Mouse (Mus musculus) left cerebral cortex, postnatal 25 days (tissue): ENCODE data around the gene Mrc2. TPM values are rescaled to one million over a fixed set of nuclear protein-coding genes. Genes with fewer than 3 reads are reported as not detected.

ENCODE experiments used
- DNase-seq, 2 experiments: peaks; one replicate each; pipeline ENCODE4 v3.0.0; 2022; ENCODE audit warnings: low spot score in 2 of 2, mixed read lengths in 1 of 2
- intact Hi-C: fragments of 180-260 bp; cut with DNase I; formaldehyde crosslinking; loops from one replicate; pipeline ENCODE4 v1.15.1; 2025
- total RNA-seq, 2 experiments: library from RNA; stranded (reverse); gene quantifications; 2 replicates each; pipeline ENCODE4 v1.2.3; 2021

Gene Mrc2
- total RNA-seq, 2 experiments from 2014 or later: 5.7 to 9.1 TPM

- intact Hi-C loops: loop anchor here (1.0 to 5.0 kb wide), 2 partner anchors 51 to 128 kb away; no protein-coding TSS in a partner anchor
- no peak for DNase-seq
Measured at GRCm38 (mm10) chr11:105368833-105369232, 76.4 kb downstream of the Mrc2 start.

- peak in 1 of 2 experiments; percentile 73 for DNase-seq
- intact Hi-C loops: loop anchor here (1.0 to 5.0 kb wide), 2 partner anchors 51 to 128 kb away; no protein-coding TSS in a partner anchor
Measured at GRCm38 (mm10) chr11:105369526-105370386, 77.3 kb downstream of the Mrc2 start.

- intact Hi-C loops: no loop called here
- DNase-seq: no peak
Measured at GRCm38 (mm10) chr11:105371818-105372217, 79.4 kb downstream of the Mrc2 start.

GRCm38 (mm10) chr11:105373881-105374280 is 81.4 kb downstream of the Mrc2 start:
- DNase-seq: no peak
- intact Hi-C loops: no loop called here

DNA sequence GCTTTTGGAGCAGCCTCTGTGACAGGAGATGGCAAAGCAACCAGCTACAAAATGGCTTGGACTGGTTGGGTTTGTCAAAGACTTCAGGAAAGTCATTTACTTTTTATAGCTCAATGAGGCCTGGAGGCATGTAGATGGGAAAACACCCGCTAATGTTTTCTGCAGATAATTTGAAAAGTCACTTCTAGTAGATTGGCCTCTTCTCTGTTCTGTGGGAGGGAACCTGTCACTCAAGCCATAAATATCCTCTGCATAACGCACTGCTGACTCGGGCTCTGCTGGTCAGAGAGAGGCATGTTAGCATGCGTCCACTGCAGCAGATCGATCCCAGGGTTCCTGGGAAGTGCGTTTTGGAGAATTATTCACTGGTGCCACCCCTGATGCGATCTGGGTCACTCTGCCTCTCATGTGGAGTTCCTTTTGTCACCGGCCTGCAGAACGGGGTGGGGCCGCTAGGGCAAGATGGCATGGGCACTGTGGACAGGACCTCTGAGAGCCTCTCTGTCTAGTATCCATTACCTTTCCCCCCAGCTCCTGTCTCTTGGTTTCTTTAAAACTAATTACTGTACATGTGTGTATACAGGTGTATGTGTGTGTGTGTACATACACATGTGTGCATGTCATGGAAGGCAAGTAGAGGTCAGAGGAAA is 82.2 kb downstream of the Mrc2 start:
- intact Hi-C loops: no loop called here
- DNase-seq: no peak

DNA sequence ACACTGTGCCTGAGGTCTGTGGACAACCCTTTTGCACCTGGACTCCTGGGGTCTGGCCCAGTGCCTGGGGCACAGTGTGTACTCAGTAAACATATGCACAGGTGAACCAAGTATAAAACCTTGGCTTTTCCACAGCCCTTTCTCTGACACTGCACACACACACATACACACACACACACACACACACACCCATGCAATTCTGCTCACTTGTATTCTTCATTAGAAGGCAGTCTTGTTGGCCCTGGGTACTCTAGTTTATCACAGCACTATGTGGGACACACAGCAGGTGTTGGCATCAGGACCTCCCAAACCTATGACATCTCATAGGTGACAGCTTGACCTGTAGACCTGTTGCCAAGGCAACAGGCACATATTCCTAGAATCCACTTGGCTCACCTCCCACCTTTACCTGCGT is 83.4 kb downstream of the Mrc2 start:
- no peak for DNase-seq
- intact Hi-C loops: no loop called here

DNA sequence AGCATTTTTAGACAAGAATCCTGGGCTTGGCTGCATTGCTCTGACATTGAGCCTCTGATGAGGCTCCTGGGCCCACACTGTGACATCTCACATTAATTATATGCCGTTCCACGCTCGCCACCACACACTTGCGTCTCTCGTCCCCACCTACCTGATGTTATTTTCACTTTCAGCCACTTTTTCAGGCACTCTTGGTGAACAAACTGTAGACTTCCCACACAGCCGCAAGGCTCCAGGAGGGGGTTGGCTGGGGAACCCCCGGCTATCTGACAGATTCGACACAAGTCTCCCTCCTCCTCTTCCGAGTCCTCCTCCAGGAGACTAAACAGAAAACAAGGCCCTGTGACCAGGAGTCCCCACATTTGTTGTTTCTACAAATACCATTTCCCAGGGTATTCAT is 92.8 kb downstream of the Mrc2 start:
- intact Hi-C loops: loop anchor here (1.0 kb wide), 1 partner anchor 35 kb away; no protein-coding TSS in a partner anchor
- DNase-seq: peak; percentile 56 to 93

DNA sequence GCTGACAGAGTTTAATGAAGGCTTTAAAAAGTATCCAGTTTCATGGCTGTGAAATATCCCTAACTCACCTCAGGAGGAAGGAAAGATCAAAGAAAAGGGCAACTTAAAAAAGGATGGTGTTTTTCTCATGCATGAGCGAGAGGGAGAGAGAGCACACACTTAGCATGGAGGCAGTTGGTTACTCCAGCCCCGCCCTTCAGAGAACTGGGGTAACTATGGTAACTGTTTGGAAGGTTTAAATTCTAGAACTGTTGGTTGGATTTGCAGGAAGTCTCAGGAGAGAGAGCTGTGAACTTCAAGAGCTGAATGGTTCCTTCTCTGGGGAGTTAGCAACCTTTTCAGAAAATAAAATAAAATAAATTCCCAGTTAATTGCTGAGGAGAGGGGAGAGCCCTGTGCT is 96.2 kb downstream of the Mrc2 start:
- DNase-seq: peak; percentile 55 to 85
- intact Hi-C loops: no loop called here

GRCm38 (mm10) chr11:105390290-105390689 is 97.8 kb downstream of the Mrc2 start:
- DNase-seq: peak in 1 of 2 experiments; percentile 71
- intact Hi-C loops: no loop called here

Other genes with a start within 250 kb of the Mrc2 start
- 1 to 10 TPM in 1 of 2 experiments, under 1 TPM in 1; 0.98 to 1.4 TPM for gene Efcab3, start 229.1 kb upstream of the Mrc2 start, total RNA-seq
- gene Mettl2, start 166.2 kb upstream of the Mrc2 start, total RNA-seq: 10 to 100 TPM; 12.0 to 16.3 TPM
- not detected for gene Gm10842, start 145.8 kb upstream of the Mrc2 start, total RNA-seq
- gene Tlk2, start 113.8 kb upstream of the Mrc2 start, total RNA-seq: 10 to 100 TPM; 54.4 to 54.7 TPM
- gene March10, start 164.1 kb downstream of the Mrc2 start, total RNA-seq: 1 to 10 TPM; 1.7 to 2.8 TPM